Mouse (Mus musculus) CD4-positive helper T cell, adult 2 months (primary cell): ENCODE results near the gene Mreg.

Source experiments
- DNase-seq: peaks from one replicate; pipeline ENCODE4 v3.0.0-alpha.2; 2012; ENCODE audit warnings: low read depth, missing footprints, low spot score

The Mreg gene

GRCm38 (mm10) chr1:72196626-72197359 is 15.3 kb downstream of the Mreg start:
- no peak for DNase-seq

GRCm38 (mm10) chr1:72196123-72196522 is 16.0 kb downstream of the Mreg start:
- DNase-seq, result no peak

DNA sequence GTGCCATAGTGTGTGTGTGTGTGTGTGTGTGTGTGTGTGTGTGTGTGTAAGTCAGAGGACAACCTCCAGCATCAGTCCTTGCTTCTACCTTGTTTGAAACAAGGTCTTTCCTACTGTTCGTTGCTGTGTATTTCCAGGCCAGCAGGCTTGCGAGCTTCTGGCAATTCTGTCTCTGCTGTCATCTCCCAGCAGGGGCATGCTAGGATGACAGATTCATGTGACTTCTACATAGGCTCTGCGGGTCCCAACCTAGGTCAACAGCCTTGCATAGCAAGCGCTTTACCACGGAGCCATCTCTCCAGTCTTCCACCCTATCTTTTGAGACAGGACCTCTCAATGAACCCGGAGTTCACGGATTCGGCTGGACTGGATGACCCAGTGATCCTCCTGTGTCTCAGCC is 20.7 kb downstream of the Mreg start:
- DNase-seq, result no peak

GRCm38 (mm10) chr1:72188142-72188738 is 23.9 kb downstream of the Mreg start:
- no peak for DNase-seq

DNA sequence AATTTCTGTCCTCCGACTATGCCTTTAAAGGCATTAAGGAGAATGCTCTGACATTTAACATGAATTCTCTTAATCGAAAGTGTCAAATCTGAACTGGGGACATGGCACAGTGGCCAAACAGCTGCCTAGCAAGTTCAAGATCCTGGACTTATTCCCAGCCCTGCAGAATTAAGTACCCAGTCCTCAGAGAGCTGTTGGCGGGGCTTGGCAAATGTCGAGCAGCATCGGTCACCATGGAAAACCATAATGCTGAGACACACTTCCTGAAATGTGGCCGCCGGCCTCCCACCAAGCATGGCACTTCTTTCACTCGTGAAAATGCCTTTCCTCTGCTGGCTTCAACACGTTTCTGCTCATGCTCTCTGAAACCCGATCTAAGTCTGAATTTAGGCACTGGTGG is 24.6 kb downstream of the Mreg start:
- no peak for DNase-seq

DNA sequence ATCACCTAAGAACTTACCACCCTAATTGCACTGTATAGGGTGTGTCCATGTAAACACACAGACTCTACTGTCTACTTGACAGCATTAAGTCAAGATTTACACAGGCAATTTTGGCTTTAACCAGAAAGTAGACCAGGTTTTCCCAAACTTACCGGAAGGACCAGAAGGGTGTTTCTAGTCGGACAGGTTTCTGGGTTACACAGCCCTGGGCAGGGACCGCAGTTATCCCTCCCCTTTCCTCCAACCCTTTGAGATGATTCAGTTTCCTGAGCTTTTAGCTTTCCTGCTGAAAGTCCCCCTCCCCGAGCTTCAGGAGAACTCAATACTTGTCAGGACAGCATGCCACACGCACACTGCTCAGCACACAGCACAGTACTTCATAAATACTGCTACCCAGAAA is 26.0 kb downstream of the Mreg start:
- no peak for DNase-seq

- no peak for DNase-seq
Observed at GRCm38 (mm10) chr1:72183554-72183953, 28.6 kb downstream of the Mreg start.

- DNase-seq, result no peak
Observed at GRCm38 (mm10) chr1:72182930-72183499, 29.1 kb downstream of the Mreg start.

DNA sequence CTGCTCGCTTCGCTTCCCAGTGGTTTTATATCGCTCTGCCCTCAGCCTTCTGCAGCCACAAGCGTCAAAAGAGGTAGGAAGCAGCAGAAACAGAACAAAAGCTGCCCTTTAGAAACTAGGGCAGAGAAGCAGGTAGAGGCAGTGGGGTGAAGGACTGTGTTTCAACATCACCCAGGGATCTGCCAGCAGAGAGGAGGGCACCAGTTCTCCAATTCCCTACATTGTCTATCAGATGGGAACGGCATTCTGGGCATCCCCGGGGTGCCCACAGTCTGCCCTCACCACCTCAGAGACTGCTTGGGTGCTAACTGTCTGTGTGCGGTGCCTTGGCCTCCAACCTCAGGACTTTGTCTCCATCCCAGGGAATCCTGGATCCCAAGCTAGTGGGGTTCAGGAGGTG is 32.2 kb downstream of the Mreg start:
- no peak for DNase-seq

DNA sequence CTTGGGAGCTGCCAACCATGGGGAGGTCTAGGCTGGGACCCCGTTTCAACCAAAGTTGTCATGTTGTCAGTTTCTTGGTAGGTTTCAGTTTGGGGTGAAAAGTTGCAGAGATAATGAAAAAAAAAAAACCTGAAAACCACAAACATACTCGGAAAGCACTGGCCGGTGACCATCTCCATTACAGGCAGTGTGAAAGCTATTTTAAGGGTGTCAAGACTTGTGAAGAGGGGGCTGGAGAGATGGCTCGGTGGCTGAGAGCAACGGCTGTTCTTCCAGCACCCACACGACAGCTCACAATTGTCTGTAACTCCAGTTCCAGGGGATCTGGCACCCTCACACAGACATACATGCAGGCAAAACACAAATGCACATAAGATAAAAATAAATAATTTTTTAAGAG is 35.9 kb downstream of the Mreg start:
- no peak for DNase-seq

DNA sequence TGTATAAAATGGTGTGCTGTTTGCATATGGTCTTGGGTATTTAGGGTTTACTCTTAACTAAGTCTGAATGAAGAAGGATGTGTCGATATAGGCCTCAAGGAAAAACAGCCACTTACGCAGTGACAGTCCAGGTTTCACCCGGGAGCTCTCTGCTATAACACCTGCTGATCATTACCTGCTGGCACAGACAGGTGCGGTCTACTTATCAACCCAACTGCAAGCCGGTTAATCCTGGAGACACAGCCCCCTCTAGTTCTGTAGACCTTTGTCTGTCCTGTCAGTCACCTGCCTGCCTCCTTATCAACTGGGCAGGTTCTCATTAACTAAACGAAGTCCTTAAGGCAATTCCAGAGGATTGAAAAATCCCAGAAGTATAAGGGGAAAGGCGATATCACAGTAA is 37.9 kb downstream of the Mreg start:
- DNase-seq, result no peak

DNA sequence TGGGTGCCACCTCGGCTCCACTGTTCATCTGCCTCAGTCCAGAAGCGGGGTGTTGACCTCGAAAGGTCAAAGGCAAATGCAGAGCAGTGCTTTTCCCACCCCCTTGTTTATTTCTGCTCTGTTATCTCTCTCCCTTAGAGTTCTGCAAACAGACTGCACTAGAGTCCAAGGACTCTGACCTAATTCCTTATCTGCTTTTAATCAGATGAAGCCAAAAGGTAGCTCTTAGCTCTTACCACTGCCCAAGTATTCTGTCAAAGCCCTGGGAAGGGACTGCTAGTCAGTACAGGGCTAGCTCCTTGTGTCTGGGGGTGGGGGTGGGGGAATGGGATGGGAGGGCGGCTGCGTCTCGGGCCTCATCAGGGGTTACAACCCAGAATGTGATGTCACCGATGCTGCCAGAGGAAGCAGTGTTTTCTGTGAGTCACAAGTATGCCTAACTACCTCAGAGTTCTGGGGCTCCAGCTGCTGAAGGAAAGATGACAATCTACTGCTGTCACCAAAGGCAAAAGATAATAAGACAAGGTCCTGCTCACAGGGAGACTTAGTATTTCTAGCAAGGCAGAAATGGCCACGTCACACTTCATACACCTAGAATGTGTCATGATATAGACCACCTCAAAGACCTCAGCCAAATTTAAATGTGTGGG is 38.6 kb downstream of the Mreg start:
- DNase-seq, result no peak

- DNase-seq, result no peak
Observed at GRCm38 (mm10) chr1:72172788-72173187, 39.3 kb downstream of the Mreg start.

DNA sequence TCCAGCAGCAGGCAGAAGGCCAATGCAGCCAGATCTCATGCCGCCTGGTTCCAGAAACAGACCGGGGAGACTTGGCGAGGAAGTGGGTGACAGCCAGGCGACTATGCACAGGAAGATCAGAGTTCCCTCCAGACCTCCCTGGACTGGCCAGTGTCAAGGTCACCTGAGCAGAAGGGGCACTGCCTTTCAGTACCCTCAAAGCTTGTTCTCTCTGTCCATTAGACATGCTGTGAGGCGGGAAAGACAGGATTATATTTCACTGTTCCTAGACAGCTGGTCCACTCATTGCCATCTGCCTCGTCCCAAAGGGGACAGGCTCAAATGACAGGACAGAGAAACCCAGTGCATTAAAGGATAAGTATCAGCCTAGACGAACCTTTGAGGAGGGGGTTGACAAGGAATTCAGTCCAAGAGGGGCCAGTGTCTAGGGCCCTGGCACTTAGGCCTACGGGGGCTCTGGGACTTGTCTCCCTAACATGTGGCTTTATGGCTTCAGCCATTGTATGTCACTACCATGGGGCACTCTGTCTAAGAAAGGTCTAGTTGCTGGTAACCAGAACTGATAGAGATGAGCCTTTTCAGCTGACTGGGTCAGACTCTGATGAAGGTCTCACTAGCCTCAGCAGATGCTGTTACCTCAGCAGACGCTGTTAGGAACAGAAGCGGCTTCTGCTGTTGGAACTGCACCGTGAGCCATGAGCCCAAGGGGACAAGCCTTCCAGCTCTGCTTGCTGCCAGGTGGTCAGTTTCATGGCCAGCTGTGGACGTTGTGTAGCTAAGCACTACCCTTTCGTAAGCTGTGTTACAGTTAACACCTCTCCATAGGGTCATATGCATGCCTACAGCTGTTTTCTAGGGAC is 40.9 kb downstream of the Mreg start:
- no peak for DNase-seq

- no peak for DNase-seq
Observed at GRCm38 (mm10) chr1:72167024-72167423, 45.1 kb downstream of the Mreg start.

- DNase-seq, result no peak
Observed at GRCm38 (mm10) chr1:72166468-72166814, 45.7 kb downstream of the Mreg start.

- DNase-seq, result no peak
Observed at GRCm38 (mm10) chr1:72165723-72166467, 46.2 kb downstream of the Mreg start.

DNA sequence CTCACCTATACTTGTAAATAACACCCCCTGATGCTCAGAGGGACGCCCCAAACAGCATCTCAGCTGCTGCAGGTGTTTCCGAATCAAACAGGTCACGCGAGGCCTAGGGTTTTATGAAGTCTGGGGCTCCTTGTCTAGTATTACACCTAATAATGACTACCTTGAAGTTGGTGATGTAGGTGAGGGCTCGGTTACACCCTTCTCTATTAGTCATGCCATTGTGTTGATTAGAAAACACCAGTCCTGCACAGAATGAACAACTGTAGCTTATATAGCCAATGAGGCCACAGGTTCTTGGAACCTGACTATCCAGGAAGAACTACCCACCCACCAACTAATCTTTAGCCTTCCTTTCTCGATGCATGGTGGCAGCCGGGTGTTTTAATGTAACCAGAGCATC is 51.8 kb downstream of the Mreg start:
- DNase-seq, result no peak

DNA sequence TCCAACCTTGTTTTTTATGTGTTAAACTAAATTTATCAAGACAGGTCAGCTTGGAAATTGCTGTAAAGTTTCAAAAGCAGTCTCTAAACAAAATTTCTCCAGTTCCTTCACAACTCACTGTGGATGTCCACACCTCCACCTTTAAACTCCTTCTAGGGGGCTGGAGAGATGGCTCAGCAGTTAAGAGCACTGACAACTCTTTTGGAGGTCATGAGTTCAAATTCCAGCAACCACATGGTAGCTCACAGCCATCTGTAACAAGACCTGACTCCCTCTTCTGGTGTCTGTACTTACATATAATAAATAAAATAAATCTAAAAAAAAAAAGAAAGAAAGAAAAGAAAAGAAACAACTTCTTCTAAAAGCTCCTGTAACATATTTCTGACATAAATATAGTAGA is 67.1 kb downstream of the Mreg start:
- DNase-seq, result no peak

- DNase-seq, result no peak
Observed at GRCm38 (mm10) chr1:72144426-72144825, 67.7 kb downstream of the Mreg start.

GRCm38 (mm10) chr1:72141893-72142480 is 70.1 kb downstream of the Mreg start:
- peak; percentile 43 for DNase-seq
